Mouse (Mus musculus) testis, adult 2 months (tissue): ENCODE measurements around the gene Smg6.

ENCODE experiments used
- CTCF ChIP-seq: fragments of 200-500 bp; IDR thresholded peaks from 2 replicates; pipeline ENCODE4 v1.5.1; 2012; ENCODE audit warnings: low read depth, mild to moderate bottlenecking, inconsistent platforms, low read length, moderate library complexity; ENCODE audit not compliant: control insufficient read depth, insufficient read depth, insufficient replicate concordance
- POLR2A ChIP-seq: fragments of 200-500 bp; IDR thresholded peaks from 2 replicates; pipeline ENCODE4 v1.6.1; 2012; ENCODE audit warnings: low read depth, mild to moderate bottlenecking, inconsistent platforms, low read length, moderate library complexity; ENCODE audit not compliant: control insufficient read depth

DNA sequence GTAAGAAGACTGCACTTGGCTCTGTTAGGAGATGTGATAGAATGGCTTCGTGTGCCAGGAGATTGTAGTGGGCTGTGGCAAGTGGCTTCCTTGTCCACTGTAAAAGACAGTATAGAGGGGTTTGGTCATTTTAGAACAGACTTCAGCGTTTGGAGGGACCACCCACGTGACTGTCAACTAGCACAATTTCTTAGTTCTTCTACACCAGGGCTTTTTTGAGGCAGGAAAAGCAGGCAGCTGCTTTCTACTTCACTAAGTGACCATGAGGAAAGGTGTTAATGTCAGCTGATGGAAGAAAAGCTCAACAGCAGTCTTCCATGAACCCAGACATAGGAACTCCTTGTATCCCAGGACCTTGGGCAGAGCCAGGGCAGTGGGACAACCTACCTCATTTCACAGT, 121.0 kb downstream of the Smg6 start:
- TF ChIP-seq POLR2A (no peak), CTCF (no peak)
